Mouse (Mus musculus): ENCODE data around the gene Pdzd2. TPM values are rescaled to one million over a fixed set of nuclear protein-coding genes. Genes with fewer than 3 reads are reported as not detected.

Pdzd2 gene
- polyA plus RNA-seq, 1 experiment = 4.6 TPM

DNA sequence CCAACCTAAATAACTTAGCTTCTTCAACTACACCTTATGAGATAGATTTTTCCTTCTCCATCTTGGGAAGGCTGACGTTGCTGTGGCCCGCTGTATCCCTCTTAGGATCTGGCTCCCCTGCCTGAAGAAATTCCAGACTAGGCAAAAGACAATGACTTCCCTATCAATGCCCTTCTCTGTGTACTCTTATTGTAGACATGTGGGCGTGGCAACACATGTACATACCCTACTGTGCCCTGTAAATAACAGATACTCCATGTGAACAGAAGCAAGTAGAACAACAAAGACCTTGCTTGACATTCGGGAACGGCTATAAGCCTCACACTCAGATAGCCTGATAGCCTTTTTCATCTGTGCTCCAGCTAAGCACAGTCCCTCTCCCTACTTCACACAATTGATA is 295.2 kb downstream of the Pdzd2 start:
- no peak overlapping the region for H3K4me3 ChIP-seq (replicated peaks; ENCODE audit: control insufficient read depth, low read depth, low read length)
- no peak overlapping the region for H3K27ac ChIP-seq (ENCODE audit: control insufficient read depth, insufficient read depth, low read depth, low read length, poor library complexity)
- H3K4me1 ChIP-seq (ENCODE audit: control insufficient read depth, insufficient read depth, low read length) = peaks cover 2% of the 10 kb centered on the region; the same call in 1 of the 2 replicates
- WGBS = 88% methylated on average over 5 of the region's 5 CpGs
- no peak for TF ChIP-seq CTCF (IDR thresholded peaks at IDR 0.05; ENCODE audit: control insufficient read depth, insufficient read depth, low read length)
- no peak for TF ChIP-seq POLR2A (IDR thresholded peaks at IDR 0.05; ENCODE audit: borderline replicate concordance, control insufficient read depth, low read depth, low read length)

GRCm38 (mm10) chr15:12439351-12439751 is 300.4 kb downstream of the Pdzd2 start:
- H3K4me1 ChIP-seq (ENCODE audit: control insufficient read depth, insufficient read depth, low read length) = peaks cover 7% of the 10 kb centered on the region; the same call in 1 of the 2 replicates
- H3K4me3 ChIP-seq (replicated peaks; ENCODE audit: control insufficient read depth, low read depth, low read length) = no peak overlapping the region
- WGBS = 14% methylated on average over 6 of the region's 6 CpGs
- no peak overlapping the region for H3K27ac ChIP-seq (ENCODE audit: control insufficient read depth, insufficient read depth, low read depth, low read length, poor library complexity)
- TF ChIP-seq POLR2A (IDR thresholded peaks at IDR 0.05; ENCODE audit: borderline replicate concordance, control insufficient read depth, low read depth, low read length) (no peak), CTCF (IDR thresholded peaks at IDR 0.05; ENCODE audit: control insufficient read depth, insufficient read depth, low read length) (no peak)

DNA sequence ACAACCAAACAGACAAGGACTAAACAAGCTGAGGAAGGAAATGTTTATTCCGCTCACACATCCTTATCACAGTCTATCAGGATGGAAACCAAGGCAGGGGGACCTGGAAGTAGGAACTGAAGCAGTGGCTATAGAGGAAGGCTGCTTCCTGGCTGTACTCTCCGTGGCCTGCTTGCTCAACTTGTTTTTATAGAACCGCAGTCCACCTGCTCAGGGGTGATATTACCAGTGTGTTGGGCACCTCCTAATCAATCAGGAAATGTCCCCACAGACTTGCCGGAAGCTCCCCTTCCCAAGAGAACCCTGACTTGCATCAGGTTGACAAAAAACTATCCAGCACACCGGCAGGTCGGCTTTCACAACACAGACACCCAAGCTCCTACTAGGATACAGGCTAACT is 301.0 kb downstream of the Pdzd2 start:
- TF ChIP-seq CTCF (IDR thresholded peaks at IDR 0.05; ENCODE audit: control insufficient read depth, insufficient read depth, low read length) (no peak), POLR2A (IDR thresholded peaks at IDR 0.05; ENCODE audit: borderline replicate concordance, control insufficient read depth, low read depth, low read length) (no peak)
- no peak overlapping the region for H3K4me3 ChIP-seq (replicated peaks; ENCODE audit: control insufficient read depth, low read depth, low read length)
- WGBS = 16% methylated on average over 6 of the region's 6 CpGs
- peaks cover 7% of the 10 kb centered on the region; the same call in 1 of the 2 replicates for H3K4me1 ChIP-seq (ENCODE audit: control insufficient read depth, insufficient read depth, low read length)
- H3K27ac ChIP-seq (ENCODE audit: control insufficient read depth, insufficient read depth, low read depth, low read length, poor library complexity) = no peak overlapping the region

DNA sequence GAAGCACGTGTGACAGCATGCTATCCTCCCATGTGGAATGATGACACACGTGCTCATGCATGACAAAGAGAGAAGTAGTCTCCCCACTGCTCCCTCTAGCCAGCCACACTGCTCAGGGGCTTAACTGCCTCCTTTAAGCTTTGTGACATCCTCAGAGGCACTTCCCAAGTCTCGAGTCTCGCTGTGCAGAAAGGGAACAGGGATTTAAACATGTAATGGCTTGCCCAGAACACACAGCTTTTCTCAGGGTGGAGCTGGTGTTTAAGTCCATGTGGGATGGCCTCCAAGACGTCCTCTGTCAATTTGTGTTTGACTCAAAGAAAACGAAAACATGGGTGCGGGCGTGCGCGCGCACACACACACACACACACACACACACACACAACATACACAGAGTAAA is 301.6 kb downstream of the Pdzd2 start:
- Histone ChIP-seq H3K4me3 (replicated peaks; ENCODE audit: control insufficient read depth, low read depth, low read length) (no peak overlapping the region), H3K4me1 (ENCODE audit: control insufficient read depth, insufficient read depth, low read length) (peaks cover 7% of the 10 kb centered on the region; the same call in 1 of the 2 replicates), H3K27ac (ENCODE audit: control insufficient read depth, insufficient read depth, low read depth, low read length, poor library complexity) (no peak overlapping the region)
- TF ChIP-seq POLR2A (IDR thresholded peaks at IDR 0.05; ENCODE audit: borderline replicate concordance, control insufficient read depth, low read depth, low read length) = no peak
- no peak for TF ChIP-seq CTCF (IDR thresholded peaks at IDR 0.05; ENCODE audit: control insufficient read depth, insufficient read depth, low read length)
- 69% methylated on average over 11 of the region's 11 CpGs for WGBS

DNA sequence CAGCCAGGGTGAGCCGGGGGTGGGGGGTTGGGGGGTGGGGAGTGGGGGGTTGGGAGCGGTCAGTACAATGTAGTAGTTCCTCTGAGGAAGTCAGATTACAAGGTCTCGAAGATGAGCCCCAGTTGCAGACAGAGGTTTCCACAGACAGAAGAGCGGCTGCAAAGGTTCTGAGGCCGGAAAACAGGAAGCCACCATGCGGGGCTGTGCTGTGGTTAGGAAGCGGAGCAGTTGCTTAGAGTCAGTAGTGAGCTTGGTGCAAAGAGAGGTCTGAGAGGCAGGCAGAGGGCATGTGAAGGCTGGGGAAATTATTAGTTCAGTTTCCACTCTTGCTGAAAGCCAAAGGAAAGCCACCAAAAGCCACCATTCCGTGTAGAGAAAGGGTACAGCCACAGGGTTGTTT is 303.8 kb downstream of the Pdzd2 start:
- Histone ChIP-seq H3K4me1 (ENCODE audit: control insufficient read depth, insufficient read depth, low read length) (peaks cover 7% of the 10 kb centered on the region; the same call in 1 of the 2 replicates), H3K4me3 (replicated peaks; ENCODE audit: control insufficient read depth, low read depth, low read length) (no peak overlapping the region), H3K27ac (ENCODE audit: control insufficient read depth, insufficient read depth, low read depth, low read length, poor library complexity) (no peak overlapping the region)
- TF ChIP-seq CTCF (IDR thresholded peaks at IDR 0.05; ENCODE audit: control insufficient read depth, insufficient read depth, low read length) = no peak
- TF ChIP-seq POLR2A (IDR thresholded peaks at IDR 0.05; ENCODE audit: borderline replicate concordance, control insufficient read depth, low read depth, low read length) = no peak
- 2% methylated on average over 8 of the region's 8 CpGs for WGBS

DNA sequence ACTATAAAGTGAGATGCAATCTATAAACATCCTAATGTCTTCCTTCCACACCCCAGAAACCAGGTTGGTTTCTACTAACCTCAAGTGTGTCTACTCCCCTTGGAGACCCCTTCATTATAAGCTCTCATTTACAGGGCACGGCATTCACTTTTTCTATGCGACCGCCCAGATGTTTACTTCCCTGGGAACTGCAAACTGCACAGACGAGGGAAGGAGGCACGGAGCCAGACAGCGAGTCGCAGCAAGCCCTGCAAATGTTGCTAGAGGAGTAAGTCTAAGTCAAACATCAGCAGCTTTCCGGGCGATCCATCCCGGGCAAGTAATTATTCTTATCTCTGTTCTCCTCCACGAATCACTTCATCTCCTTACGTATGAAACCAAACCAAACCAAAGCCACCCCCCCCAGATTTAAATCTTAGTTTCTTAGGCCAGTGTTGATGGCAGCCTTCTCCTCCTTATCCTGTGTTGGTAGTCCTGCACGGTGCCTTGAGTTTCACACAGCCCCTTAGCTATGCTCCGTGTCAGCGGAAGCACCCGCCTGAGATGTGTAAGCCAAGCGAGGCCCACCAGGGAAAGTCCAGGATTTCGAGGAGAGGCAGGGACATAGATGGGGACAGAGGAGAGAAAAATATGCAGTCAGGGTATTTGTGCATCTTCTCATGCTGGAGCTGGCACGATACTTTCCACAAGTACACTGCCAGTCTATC is 305.7 kb downstream of the Pdzd2 start:
- 77% methylated on average over 19 of the region's 19 CpGs for whole genome bisulfite sequencing
- peaks cover 3% of the 10 kb centered on the region; the same call in 1 of the 2 replicates for H3K4me1 ChIP-seq (ENCODE audit: control insufficient read depth, insufficient read depth, low read length)
- no peak for TF ChIP-seq CTCF (IDR thresholded peaks at IDR 0.05; ENCODE audit: control insufficient read depth, insufficient read depth, low read length)
- no peak for TF ChIP-seq POLR2A (IDR thresholded peaks at IDR 0.05; ENCODE audit: borderline replicate concordance, control insufficient read depth, low read depth, low read length)
- H3K27ac ChIP-seq (ENCODE audit: control insufficient read depth, insufficient read depth, low read depth, low read length, poor library complexity) = no peak overlapping the region
- H3K4me3 ChIP-seq (replicated peaks; ENCODE audit: control insufficient read depth, low read depth, low read length) = no peak overlapping the region

DNA sequence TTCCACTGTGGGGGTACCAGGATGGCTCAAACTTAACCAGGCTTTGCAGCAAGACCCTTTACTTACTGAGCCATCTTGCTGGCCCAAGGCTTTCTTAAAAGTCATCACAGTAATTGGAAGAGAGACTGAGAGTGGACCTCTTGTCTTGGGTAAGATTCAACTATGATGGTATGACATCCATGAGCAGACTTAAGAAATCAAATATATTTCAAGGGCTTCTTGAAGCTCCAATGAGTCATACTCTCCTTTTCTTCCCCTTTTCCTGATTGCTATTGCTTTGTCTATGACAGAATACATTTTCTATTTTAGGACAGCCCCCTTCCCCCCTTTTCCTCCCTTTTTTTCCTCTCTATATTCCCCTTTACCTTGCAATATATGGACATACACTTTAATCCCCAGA is 306.8 kb downstream of the Pdzd2 start:
- H3K27ac ChIP-seq (ENCODE audit: control insufficient read depth, insufficient read depth, low read depth, low read length, poor library complexity) = no peak overlapping the region
- no peak for TF ChIP-seq CTCF (IDR thresholded peaks at IDR 0.05; ENCODE audit: control insufficient read depth, insufficient read depth, low read length)
- no peak for TF ChIP-seq POLR2A (IDR thresholded peaks at IDR 0.05; ENCODE audit: borderline replicate concordance, control insufficient read depth, low read depth, low read length)
- peaks cover under 1% of the 10 kb centered on the region; the same call in 1 of the 2 replicates for H3K4me1 ChIP-seq (ENCODE audit: control insufficient read depth, insufficient read depth, low read length)
- no peak overlapping the region for H3K4me3 ChIP-seq (replicated peaks; ENCODE audit: control insufficient read depth, low read depth, low read length)

DNA sequence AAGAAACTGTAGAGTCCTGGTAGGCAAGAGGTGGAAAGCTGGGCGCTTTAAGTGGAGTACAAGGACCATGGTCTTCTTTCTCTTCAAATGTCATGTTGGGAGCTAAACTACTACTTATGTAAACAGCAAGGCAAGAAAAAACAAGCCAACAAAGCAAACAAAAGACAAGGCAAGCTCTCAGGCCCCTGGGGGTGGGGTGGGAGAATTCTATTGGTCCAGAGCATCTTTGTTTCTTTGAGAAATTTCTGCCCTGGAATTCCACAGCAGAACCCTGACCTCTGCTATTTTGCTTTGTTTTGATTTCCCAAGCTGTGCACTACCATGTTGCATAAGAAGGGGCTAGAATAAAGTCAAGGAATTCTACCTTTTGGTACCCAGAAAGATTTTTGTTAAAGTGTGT is 307.4 kb downstream of the Pdzd2 start:
- H3K27ac ChIP-seq (ENCODE audit: control insufficient read depth, insufficient read depth, low read depth, low read length, poor library complexity) = no peak overlapping the region
- H3K4me1 ChIP-seq (ENCODE audit: control insufficient read depth, insufficient read depth, low read length) = no peaks in the 10 kb centered on the region; the same call in 1 of the 2 replicates
- TF ChIP-seq POLR2A (IDR thresholded peaks at IDR 0.05; ENCODE audit: borderline replicate concordance, control insufficient read depth, low read depth, low read length) (no peak), CTCF (IDR thresholded peaks at IDR 0.05; ENCODE audit: control insufficient read depth, insufficient read depth, low read length) (no peak)
- 89% methylated on average over 1 of the region's 1 CpGs for WGBS
- H3K4me3 ChIP-seq (replicated peaks; ENCODE audit: control insufficient read depth, low read depth, low read length) = no peak overlapping the region

Data from bone marrow, adult 2 months (tissue).